Mouse (Mus musculus) telencephalon, adult 2 months (tissue): ENCODE results near the gene Rbms3.
A peak's percentile ranks its signal among the peaks of the same experiment; 100 is the strongest.

Source experiments
- DNase-seq: peaks from one replicate; pipeline ENCODE4 v3.0.0-alpha.2; 2011; ENCODE audit warnings: low read depth, low spot score

Gene Rbms3

GRCm38 (mm10) chr9:116639597-116640301, 990.0 kb downstream of the Rbms3 start:
- no peak for DNase-seq

- DNase-seq, result no peak
These were observed 995.9 kb downstream of the Rbms3 start for GRCm38 (mm10) chr9:116633786-116634185.

- DNase-seq, result no peak
These were observed 996.6 kb downstream of the Rbms3 start for GRCm38 (mm10) chr9:116633075-116633474.

- no peak for DNase-seq
These were observed 997.9 kb downstream of the Rbms3 start for GRCm38 (mm10) chr9:116631816-116632215.

- DNase-seq, result no peak
These were observed 998.9 kb downstream of the Rbms3 start for GRCm38 (mm10) chr9:116630805-116631204.

- DNase-seq, result no peak
These were observed 1009.3 kb downstream of the Rbms3 start for GRCm38 (mm10) chr9:116620434-116620833.

- no peak for DNase-seq
These were observed 1010.8 kb downstream of the Rbms3 start for GRCm38 (mm10) chr9:116618886-116619285.

GRCm38 (mm10) chr9:116613276-116613675, 1016.4 kb downstream of the Rbms3 start:
- no peak for DNase-seq

- DNase-seq, result no peak
These were observed 1033.7 kb downstream of the Rbms3 start for GRCm38 (mm10) chr9:116596046-116596445.

GRCm38 (mm10) chr9:116592486-116592885, 1037.2 kb downstream of the Rbms3 start:
- no peak for DNase-seq

GRCm38 (mm10) chr9:116591071-116591470, 1038.6 kb downstream of the Rbms3 start:
- DNase-seq, result peak; percentile 26

- DNase-seq, result no peak
These were observed 1060.0 kb downstream of the Rbms3 start for GRCm38 (mm10) chr9:116569680-116570079.

GRCm38 (mm10) chr9:116566711-116567110, 1063.0 kb downstream of the Rbms3 start:
- peak; percentile 27 for DNase-seq

GRCm38 (mm10) chr9:116557781-116558180, 1071.9 kb downstream of the Rbms3 start:
- DNase-seq, result no peak

GRCm38 (mm10) chr9:116556641-116557040, 1073.1 kb downstream of the Rbms3 start:
- no peak for DNase-seq

GRCm38 (mm10) chr9:116553181-116553580, 1076.5 kb downstream of the Rbms3 start:
- no peak for DNase-seq

GRCm38 (mm10) chr9:116546156-116546555, 1083.6 kb downstream of the Rbms3 start:
- no peak for DNase-seq

GRCm38 (mm10) chr9:116542793-116543192, 1086.9 kb downstream of the Rbms3 start:
- DNase-seq, result no peak

GRCm38 (mm10) chr9:116541976-116542375, 1087.7 kb downstream of the Rbms3 start:
- DNase-seq, result peak; percentile 9

GRCm38 (mm10) chr9:116535709-116536108, 1094.0 kb downstream of the Rbms3 start:
- no peak for DNase-seq

- no peak for DNase-seq
These were observed 1096.3 kb downstream of the Rbms3 start for GRCm38 (mm10) chr9:116533381-116533780.

GRCm38 (mm10) chr9:116531121-116531520, 1098.6 kb downstream of the Rbms3 start:
- DNase-seq, result no peak

GRCm38 (mm10) chr9:116524386-116524785, 1105.3 kb downstream of the Rbms3 start:
- no peak for DNase-seq
